Mouse (Mus musculus) neutrophil, adult 5-6 weeks (primary cell): ENCODE data around the gene Gal3st3. TPM values are rescaled to one million over a fixed set of nuclear protein-coding genes. Genes with fewer than 3 reads are reported as not detected.

Experiments
- total RNA-seq: library from RNA; stranded (forward); fragments of 200-1000 nt; gene quantifications from 2 replicates; pipeline ENCODE4 v1.2.3, GENCODE M21; 2017

Gal3st3 gene
- total RNA-seq, 1 experiment from 2014 or later: not detected

Other genes starting within 250 kb of the Gal3st3 start
- gene Rin1, start 247.8 kb upstream of the Gal3st3 start, total RNA-seq: 0.12 and 0.70 TPM in 2 replicates
- not detected in 2 replicates for gene Cd248, start 230.3 kb upstream of the Gal3st3 start, total RNA-seq
- gene Tmem151a, start 212.8 kb upstream of the Gal3st3 start, total RNA-seq: not detected in 2 replicates
- 6.9 and 10.4 TPM in 2 replicates for gene Yif1a, start 209.8 kb upstream of the Gal3st3 start, total RNA-seq
- gene Cnih2, start 199.8 kb upstream of the Gal3st3 start, total RNA-seq: not detected in 2 replicates
- 74.5 and 91.6 TPM in 2 replicates for gene Rab1b, start 191.3 kb upstream of the Gal3st3 start, total RNA-seq
- gene Klc2, start 179.8 kb upstream of the Gal3st3 start, total RNA-seq: 16.7 and 18.7 TPM in 2 replicates
- gene Pacs1, start 25.2 kb upstream of the Gal3st3 start, total RNA-seq: 50.5 and 54.0 TPM in 2 replicates
- 273 and 288 TPM in 2 replicates for gene Sf3b2, start 2.9 kb upstream of the Gal3st3 start, total RNA-seq
- gene Catsper1, start 37.4 kb downstream of the Gal3st3 start, total RNA-seq: not detected in 2 replicates
- 1.4 TPM in 1 of 2 replicates, not detected in the other for gene Cst6, start 51.2 kb downstream of the Gal3st3 start, total RNA-seq
- gene Eif1ad, start 68.4 kb downstream of the Gal3st3 start, total RNA-seq: 31.6 and 36.8 TPM in 2 replicates
- gene Banf1, start 68.8 kb downstream of the Gal3st3 start, total RNA-seq: 15.2 and 17.9 TPM in 2 replicates
- 135 and 147 TPM in 2 replicates for gene Sart1, start 90.4 kb downstream of the Gal3st3 start, total RNA-seq
- 1.5 TPM in 1 of 2 replicates, not detected in the other for gene Tsga10ip, start 104.2 kb downstream of the Gal3st3 start, total RNA-seq
- gene Drap1, start 126.6 kb downstream of the Gal3st3 start, total RNA-seq: 91.6 and 100 TPM in 2 replicates
- gene AI837181, start 126.8 kb downstream of the Gal3st3 start, total RNA-seq: 21.1 and 22.2 TPM in 2 replicates
- gene Fosl1, start 149.2 kb downstream of the Gal3st3 start, total RNA-seq: not detected in 2 replicates
- 2.3 and 2.8 TPM in 2 replicates for gene Ccdc85b, start 159.6 kb downstream of the Gal3st3 start, total RNA-seq
- gene Fibp, start 162.3 kb downstream of the Gal3st3 start, total RNA-seq: 133 and 137 TPM in 2 replicates
- gene Ctsw, start 170.2 kb downstream of the Gal3st3 start, total RNA-seq: 11.1 and 11.2 TPM in 2 replicates
- 0.70 TPM in 1 of 2 replicates, not detected in the other for gene Efemp2, start 175.6 kb downstream of the Gal3st3 start, total RNA-seq
- 19.0 and 22.0 TPM in 2 replicates for gene Mus81, start 190.1 kb downstream of the Gal3st3 start, total RNA-seq
- 1,009 and 1,084 TPM in 2 replicates for gene Cfl1, start 192.1 kb downstream of the Gal3st3 start, total RNA-seq
- gene 1700020D05Rik, start 205.5 kb downstream of the Gal3st3 start, total RNA-seq: 0.86 and 5.0 TPM in 2 replicates
- gene Snx32, start 212.2 kb downstream of the Gal3st3 start, total RNA-seq: 7.4 and 11.3 TPM in 2 replicates